ENCODE assay signal across 24 mouse cellular contexts in the genomic region with DNA sequence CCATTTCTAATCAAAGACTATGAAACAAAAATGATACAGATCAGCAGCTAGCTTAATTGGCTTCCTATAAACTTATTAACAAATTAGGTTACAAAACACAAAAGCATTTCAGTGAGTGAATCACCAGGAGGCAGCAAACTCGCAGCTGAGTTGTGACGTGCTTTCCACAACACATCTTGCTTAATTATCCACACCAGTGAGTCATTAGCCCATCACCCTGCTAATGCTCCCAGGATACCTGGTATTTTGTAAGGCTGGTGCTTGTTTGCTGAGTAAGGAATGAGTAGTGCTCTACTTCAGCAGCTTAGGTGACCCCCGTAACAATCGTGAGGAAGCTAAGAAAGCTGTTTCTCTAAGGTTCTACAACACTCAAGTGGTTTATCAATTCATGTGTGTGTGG. TPM values are rescaled to one million over a fixed set of nuclear protein-coding genes. Genes with fewer than 3 reads are reported as not detected.
DNase-seq lines count a peak whose midpoint lies in the region; ATAC-seq and TF ChIP-seq lines count a peak whose summit lies in the region.
"Had no signal": no experiment of that assay in that cellular context is flagged by ENCODE, and none has a peak within 500 bp of the region (broad histone marks: within the 10 kb centered on the region; RNA-seq: fewer than 3 reads in every experiment).

No protein-coding gene starts in this region.

- TF ChIP-seq EP300 in lung, postnatal 0 days (IDR thresholded peaks at IDR 0.05), result no peak

- H3K27me3 ChIP-seq in lung, postnatal 0 days (replicated peaks; ENCODE audit: insufficient read depth, low read length), result no peaks in the 10 kb centered on the region
- H3K27me3 ChIP-seq: liver, embryonic 12.5 days; neural tube, embryonic 12.5 days; stomach, embryonic 15.5 days had no signal

- no peak overlapping the region for H3K4me3 ChIP-seq in lung, postnatal 0 days (ENCODE audit: low read depth, low read length)
- H3K4me3 ChIP-seq: hindbrain, embryonic 10.5 days; left cerebral cortex, adult 2 months; liver, embryonic 12.5 days; midbrain, embryonic 10.5 days; neural tube, embryonic 12.5 days; stomach, embryonic 15.5 days had no signal

- 0 out of 2 replicates have a peak, but pooled peaks have one; percentile 2 for TF ChIP-seq CTCF in lung, postnatal 0 days (IDR thresholded peaks at IDR 0.05)

- H3K4me2 ChIP-seq in lung, postnatal 0 days (replicated peaks; ENCODE audit: low read depth, low read length), result no peak overlapping the region
- H3K4me2 ChIP-seq: liver, embryonic 12.5 days; neural tube, embryonic 12.5 days; stomach, embryonic 15.5 days had no signal

- ATAC-seq in lung, postnatal 0 days, result no peak
- ATAC-seq in granulocyte monocyte progenitor cell, adult 5-6 weeks (replicated peaks; ENCODE audit: poor library complexity, severe bottlenecking), result peak; percentile 20; the same call in 1 of the 2 replicates
- no peak for ATAC-seq in frontal cortex, adult (ENCODE audit: low TSS enrichment)
- ATAC-seq: liver, embryonic 12.5 days had no signal

- no peak overlapping the region for H3K27ac ChIP-seq in lung, postnatal 0 days (ENCODE audit: low read length)
- H3K27ac ChIP-seq: hindbrain, embryonic 10.5 days; left cerebral cortex, adult 2 months; liver, embryonic 12.5 days; macrophage; midbrain, embryonic 10.5 days; neural tube, embryonic 12.5 days; stomach, embryonic 15.5 days had no signal

- no peaks in the 10 kb centered on the region for H3K36me3 ChIP-seq in lung, postnatal 0 days (ENCODE audit: insufficient read depth, low read length)

- DNase-seq in lung, postnatal 0 days (ENCODE audit: low spot score), result no peak
- no peak for DNase-seq in lung, postnatal 25 days (ENCODE audit: low spot score)
- DNase-seq in 416B (ENCODE audit: low read depth), result peak; percentile 76
- peak; percentile 62 for DNase-seq in MN1 (ENCODE audit: low spot score)
- no peak for DNase-seq in left cerebral cortex, postnatal 10 days (ENCODE audit: extremely low spot score in 1 of 2, low spot score in 2 of 2)
- DNase-seq: adrenal gland, postnatal 10 days; cerebellum, adult 11 months; cerebellum, postnatal 14 days; embryo, embryonic 11 days; gastrocnemius, postnatal 10 days; kidney, adult 2 months; kidney, postnatal 25 days; lung, adult 2 months; right cerebral cortex, postnatal 25 days had no signal

- intact Hi-C loops in left cerebral cortex, postnatal 10 days (cut with DNase I), result loop anchor here (5.0 kb wide), 2 partner anchors 112 to 178 kb away; no protein-coding TSS in a partner anchor

- no peaks in the 10 kb centered on the region for H3K4me1 ChIP-seq in lung, postnatal 0 days (ENCODE audit: insufficient read depth, low read depth, low read length)
- H3K4me1 ChIP-seq: stomach, embryonic 15.5 days had no signal

- H3K9ac ChIP-seq in lung, postnatal 0 days (replicated peaks; ENCODE audit: low read depth), result no peak overlapping the region
- H3K9ac ChIP-seq: liver, embryonic 12.5 days; neural tube, embryonic 12.5 days; stomach, embryonic 15.5 days had no signal

- WGBS in lung, postnatal 0 days, result 71% methylated on average over 4 of the region's 4 CpGs

- H3K9me3 ChIP-seq in lung, postnatal 0 days (ENCODE audit: low read length), result no peaks in the 10 kb centered on the region
- H3K9me3 ChIP-seq: liver, embryonic 12.5 days; neural tube, embryonic 12.5 days; stomach, embryonic 15.5 days had no signal

RNA-seq across cellular contexts. Expression of gene Cisd2, which starts 19.1 kb away (rescaled TPM):
- polyA plus RNA-seq in lung, postnatal 0 days (2015; fragmentation: Nextera tagmentation; extraction: Ambion mirVana), result 34.3 and 34.8 TPM in 2 replicates
- 47.6 and 60.6 TPM in 2 replicates for total RNA-seq in granulocyte monocyte progenitor cell, adult 5-6 weeks (2014; fragmentation: Nextera tagmentation)
- total RNA-seq in granulocyte monocyte progenitor cell, adult 5-6 weeks (2017), result 35.9 and 48.9 TPM in 2 replicates
- 10 to 100 TPM; 35.5 to 39.5 TPM for total RNA-seq in left cerebral cortex, postnatal 10 days (2021)

RNA-seq across cellular contexts. Expression of gene Ube2d3, which starts 33.4 kb away (rescaled TPM):
- 386 TPM in 2 replicates for polyA plus RNA-seq in lung, postnatal 0 days (2015; fragmentation: Nextera tagmentation; extraction: Ambion mirVana)
- total RNA-seq in granulocyte monocyte progenitor cell, adult 5-6 weeks (2014; fragmentation: Nextera tagmentation), result 413 and 488 TPM in 2 replicates
- total RNA-seq in granulocyte monocyte progenitor cell, adult 5-6 weeks (2017), result 457 and 710 TPM in 2 replicates
- total RNA-seq in left cerebral cortex, postnatal 10 days (2021), result 100 to 1,000 TPM; 258 to 268 TPM

RNA-seq across cellular contexts. Expression of gene Slc9b1, which starts 56.8 kb away (rescaled TPM):
- polyA plus RNA-seq in lung, postnatal 0 days (2015; fragmentation: Nextera tagmentation; extraction: Ambion mirVana), result 0.26 and 0.31 TPM in 2 replicates
- total RNA-seq in granulocyte monocyte progenitor cell, adult 5-6 weeks (2014; fragmentation: Nextera tagmentation), result not detected in 2 replicates
- 0.22 and 0.36 TPM in 2 replicates for total RNA-seq in granulocyte monocyte progenitor cell, adult 5-6 weeks (2017)
- total RNA-seq in left cerebral cortex, postnatal 10 days (2021), result under 1 TPM in 1 of 2 experiments, not detected in 1; 0.75 TPM
- total RNA-seq: gastrocnemius, postnatal 10 days had no signal
- polyA plus RNA-seq: heart, embryonic 16.5 days; hindbrain, embryonic 10.5 days; neural tube, embryonic 12.5 days had no signal

Comparison
In these comparisons a context has a peak if more than half of its experiments do, and no peak if none do; other contexts are left out.
1. DNase-seq: peak in 416B (single experiment) and MN1 (single experiment); none in lung, postnatal 0 days (single experiment), lung, postnatal 25 days (single experiment) and left cerebral cortex, postnatal 10 days (0 of 2).